Mouse (Mus musculus) neural tube, embryonic 11.5 days (tissue): ENCODE measurements around the gene Exd1. TPM values are rescaled to one million over a fixed set of nuclear protein-coding genes. Genes with fewer than 3 reads are reported as not detected.

Source experiments
- ATAC-seq: fragments of 200-750 bp; cut with Nextera tagmentation; 2 replicates; pipeline ENCODE4 v1.8.0; 2017; ENCODE audit warnings: moderate number of reproducible peaks, mild to moderate bottlenecking, moderate TSS enrichment, moderate library complexity; ENCODE audit not compliant: insufficient read depth, low FRiP score, low TSS enrichment
- DNase-seq: peaks from one replicate; pipeline ENCODE4 v3.0.0-alpha.2; 2015; ENCODE audit warnings: low spot score
- H3K27ac ChIP-seq: fragments of 300-500 bp; sonication (generic); 2 replicates; pipeline ENCODE4 v1.5.1; 2014; ENCODE audit warnings: low read depth, mild to moderate bottlenecking, low read length
- H3K27me3 ChIP-seq: fragments of 300-500 bp; sonication (generic); 2 replicates; pipeline ENCODE4 v1.6.1; 2014; ENCODE audit warnings: mild to moderate bottlenecking, low read length, mixed read lengths; ENCODE audit not compliant: control insufficient read depth, insufficient read depth
- H3K36me3 ChIP-seq: fragments of 300-500 bp; sonication (generic); 2 replicates; pipeline ENCODE4 v1.6.1; 2014; ENCODE audit warnings: mild to moderate bottlenecking, low read length, moderate library complexity, mixed read lengths; ENCODE audit not compliant: control insufficient read depth, insufficient read depth
- H3K4me1 ChIP-seq: fragments of 300-500 bp; sonication (generic); 2 replicates; pipeline ENCODE4 v1.6.1; 2014; ENCODE audit warnings: low read length, mixed read lengths; ENCODE audit not compliant: control insufficient read depth, insufficient read depth
- H3K4me2 ChIP-seq: fragments of 300-500 bp; sonication (generic); 2 replicates; pipeline ENCODE4 v1.6.1; 2014; ENCODE audit warnings: low read depth, mild to moderate bottlenecking, moderate library complexity
- H3K4me3 ChIP-seq: fragments of 300-500 bp; sonication (generic); 2 replicates; pipeline ENCODE4 v1.5.1; 2014; ENCODE audit warnings: low read depth, low read length
- H3K9ac ChIP-seq: fragments of 300-500 bp; sonication (generic); 2 replicates; pipeline ENCODE4 v1.6.1; 2014; ENCODE audit warnings: mild to moderate bottlenecking, low read length
- H3K9me3 ChIP-seq: fragments of 300-500 bp; sonication (generic); 2 replicates; pipeline ENCODE4 v1.6.1; 2016; ENCODE audit warnings: low read length; ENCODE audit not compliant: control insufficient read depth
- WGBS: fragments of 180-500 bp; shearing (Covaris S2); extraction: QIAGEN DNeasy Blood & Tissue Kit; methylation state at CpG from one replicate; pipeline ENCODE4 v1.1.7; 2014; 5-methylcytosine and 5-hydroxymethylcytosine counted together
- polyA plus RNA-seq: library from polyadenylated mRNA; unstranded; fragments of >200 nt; fragmentation: Nextera tagmentation; extraction: Ambion mirVana; gene quantifications from 2 replicates; pipeline ENCODE4 v1.2.1, GENCODE M21; 2014

Exd1 gene
- polyA plus RNA-seq, 1 experiment from 2014 or later = 0.57 TPM

DNA sequence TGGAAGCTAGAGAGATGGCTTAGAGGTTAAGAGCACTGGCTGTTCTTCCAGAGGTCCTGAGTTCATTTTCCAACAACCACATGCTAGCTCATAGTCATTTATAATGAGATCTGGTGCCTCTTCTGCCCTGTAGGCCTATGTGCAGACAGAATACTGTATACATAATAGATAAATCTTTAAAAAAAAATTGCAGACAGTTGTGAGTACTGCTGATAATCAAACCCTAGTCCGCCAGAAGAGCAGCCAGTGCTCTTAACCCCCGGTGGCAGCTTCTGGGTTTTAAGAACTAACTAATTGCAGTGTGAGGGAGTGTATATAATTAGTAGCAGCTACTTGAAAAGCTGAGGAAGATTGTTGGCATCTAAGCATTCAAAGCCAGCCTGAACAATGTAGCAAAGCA, 36.0 kb upstream of the Exd1 start:
- no peaks in the 10 kb centered on the region for H3K27me3 ChIP-seq

DNA sequence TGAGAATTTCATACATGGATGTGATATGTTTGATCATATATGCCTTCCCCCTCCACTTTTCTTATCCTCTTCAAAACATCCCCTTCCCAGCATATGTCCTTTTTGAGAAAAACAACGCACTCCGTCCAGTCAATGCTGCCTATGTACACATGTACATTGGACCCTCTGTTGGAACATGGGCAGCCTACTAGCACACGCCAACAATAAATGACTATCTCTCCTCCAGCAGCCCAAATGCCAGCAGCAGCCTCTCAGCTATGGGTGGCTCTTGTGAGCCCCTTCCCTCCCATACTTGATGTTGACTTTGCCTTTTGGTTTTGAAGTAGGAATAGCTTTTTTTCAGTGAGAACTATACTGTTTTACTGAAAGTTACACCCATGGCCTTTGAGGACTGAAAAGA, 34.1 kb upstream of the Exd1 start:
- H3K9me3 ChIP-seq = no peaks in the 10 kb centered on the region
- H3K4me1 ChIP-seq = no peaks in the 10 kb centered on the region
- H3K27ac ChIP-seq = no peak overlapping the region
- ATAC-seq (no peak), DNase-seq (no peak)
- WGBS = 93% methylated on average over 3 of the region's 3 CpGs
- H3K9ac ChIP-seq = no peak overlapping the region
- H3K27me3 ChIP-seq = no peaks in the 10 kb centered on the region
- H3K36me3 ChIP-seq = no peaks in the 10 kb centered on the region
- no peak overlapping the region for H3K4me2 ChIP-seq
- H3K4me3 ChIP-seq = no peak overlapping the region

More for the DNA sequence above, 36.0 kb upstream of the Exd1 start:
- DNase-seq (no peak), ATAC-seq (no peak)
- no peaks in the 10 kb centered on the region for H3K4me1 ChIP-seq
- no peak overlapping the region for H3K27ac ChIP-seq
- WGBS = 80% methylated on average over 2 of the region's 2 CpGs
- H3K9me3 ChIP-seq = no peaks in the 10 kb centered on the region
- no peak overlapping the region for H3K9ac ChIP-seq
- no peak overlapping the region for H3K4me2 ChIP-seq
- no peaks in the 10 kb centered on the region for H3K36me3 ChIP-seq
- no peak overlapping the region for H3K4me3 ChIP-seq

GRCm38 (mm10) chr2:119572471-119572870, 25.0 kb upstream of the Exd1 start:
- no peak overlapping the region for H3K4me2 ChIP-seq
- H3K27me3 ChIP-seq = no peaks in the 10 kb centered on the region
- no peak overlapping the region for H3K9ac ChIP-seq
- no peak overlapping the region for H3K4me3 ChIP-seq
- DNase-seq (no peak), ATAC-seq (no peak)
- H3K9me3 ChIP-seq = no peaks in the 10 kb centered on the region
- no peak overlapping the region for H3K27ac ChIP-seq
- WGBS = 100% methylated on average over 1 of the region's 1 CpGs
- no peaks in the 10 kb centered on the region for H3K4me1 ChIP-seq
- H3K36me3 ChIP-seq = no peaks in the 10 kb centered on the region

DNA sequence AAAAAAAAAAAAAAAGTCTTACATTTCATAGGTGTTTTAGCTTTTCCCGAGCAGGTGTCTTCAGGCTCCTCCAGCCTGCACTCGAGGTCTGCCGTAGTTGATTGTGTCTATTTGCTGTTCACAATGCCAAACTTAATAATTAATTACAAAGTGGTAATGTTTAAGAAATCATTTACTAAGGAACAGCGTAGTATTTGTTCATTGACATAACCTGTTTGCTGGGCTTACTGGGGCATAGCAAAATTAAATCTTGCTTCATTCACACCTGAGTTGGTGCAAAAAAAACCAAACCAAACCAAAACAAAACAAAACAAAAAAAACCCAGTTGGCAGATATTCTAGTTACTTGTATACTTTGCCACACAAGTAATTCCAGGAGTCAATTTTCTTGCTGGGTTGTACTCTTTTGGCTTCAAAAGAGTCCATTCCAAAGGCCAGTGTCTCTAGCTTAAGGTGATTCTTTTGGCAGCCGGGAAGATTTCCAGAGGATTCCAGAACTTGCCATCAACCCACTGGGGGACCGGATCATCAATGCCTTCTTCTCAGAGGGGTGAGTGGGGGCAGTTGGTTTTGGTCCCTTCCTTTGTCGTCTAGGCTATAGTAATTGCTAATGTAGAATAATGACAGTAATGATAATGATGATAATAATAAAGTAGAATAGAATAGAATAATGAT, 18.9 kb upstream of the Exd1 start:
- Histone ChIP-seq H3K36me3 (no peaks in the 10 kb centered on the region), H3K9me3 (no peaks in the 10 kb centered on the region), H3K4me2 (no peak overlapping the region), H3K27ac (no peak overlapping the region), H3K9ac (no peak overlapping the region), H3K27me3 (no peaks in the 10 kb centered on the region), H3K4me1 (no peaks in the 10 kb centered on the region), H3K4me3 (no peak overlapping the region)
- ATAC-seq = no peak
- WGBS = 87% methylated on average over 7 of the region's 7 CpGs
- DNase-seq = no peak

DNA sequence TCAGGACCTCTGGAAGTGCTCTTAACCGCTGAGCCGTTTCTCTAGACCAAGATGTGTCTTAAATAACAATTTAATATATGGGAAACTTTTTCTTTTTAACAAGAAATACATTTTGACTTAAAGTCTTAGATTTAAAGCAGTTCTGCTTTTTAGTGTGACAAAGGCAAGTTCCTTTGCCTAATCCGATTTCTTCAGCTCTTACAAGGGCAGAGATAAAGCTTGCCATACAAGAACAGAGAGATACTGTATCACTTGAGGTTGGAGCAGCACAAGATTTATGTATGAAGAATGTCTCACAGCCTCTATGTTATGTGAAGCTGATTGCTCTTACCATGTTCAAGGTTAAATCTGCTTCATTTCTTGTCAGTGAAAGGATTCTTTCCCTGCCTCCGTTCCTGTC, 17.9 kb upstream of the Exd1 start:
- Histone ChIP-seq H3K9ac (no peak overlapping the region), H3K27me3 (no peaks in the 10 kb centered on the region), H3K36me3 (no peaks in the 10 kb centered on the region), H3K9me3 (no peaks in the 10 kb centered on the region), H3K4me1 (no peaks in the 10 kb centered on the region), H3K27ac (no peak overlapping the region), H3K4me2 (no peak overlapping the region), H3K4me3 (no peak overlapping the region)
- ATAC-seq (no peak), DNase-seq (no peak)
- WGBS = 93% methylated on average over 4 of the region's 4 CpGs

GRCm38 (mm10) chr2:119561794-119562193, 14.4 kb upstream of the Exd1 start:
- no peak overlapping the region for H3K27ac ChIP-seq
- no peaks in the 10 kb centered on the region for H3K36me3 ChIP-seq
- no peak overlapping the region for H3K4me2 ChIP-seq
- H3K4me3 ChIP-seq = no peak overlapping the region
- no peaks in the 10 kb centered on the region for H3K9me3 ChIP-seq
- WGBS = 93% methylated on average over 3 of the region's 3 CpGs
- H3K9ac ChIP-seq = no peak overlapping the region
- no peaks in the 10 kb centered on the region for H3K27me3 ChIP-seq
- ATAC-seq (no peak), DNase-seq (no peak)
- H3K4me1 ChIP-seq = no peaks in the 10 kb centered on the region

DNA sequence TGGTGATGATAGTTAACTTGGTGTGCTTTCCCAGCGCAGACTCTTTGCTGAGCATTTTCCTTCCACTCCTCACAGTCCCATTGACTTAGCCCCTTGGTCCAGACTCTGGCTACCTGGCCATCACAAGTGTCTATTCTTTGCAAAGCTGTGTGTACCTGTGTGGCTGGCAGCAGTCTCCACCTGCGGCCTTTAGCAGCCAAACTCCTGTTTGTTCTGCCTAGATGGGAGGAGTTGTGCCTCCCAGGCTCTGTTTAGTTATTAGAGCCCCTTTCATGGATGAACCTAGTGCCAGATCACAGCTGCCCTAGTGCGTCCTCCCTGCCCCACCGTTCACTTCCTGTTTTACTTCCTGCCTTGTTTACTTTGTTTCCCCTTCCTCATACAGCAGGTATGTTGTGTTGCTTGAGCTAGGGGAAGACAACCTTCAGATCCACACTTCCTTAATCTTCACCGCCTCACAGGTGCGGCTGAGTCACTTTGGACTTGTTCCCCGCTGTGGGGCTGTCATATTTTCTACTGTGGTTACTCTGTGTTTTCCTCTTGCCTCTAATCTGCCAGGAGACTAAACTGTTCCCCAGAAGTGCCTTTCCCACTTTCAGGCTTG, 11.4 kb upstream of the Exd1 start:
- no peak for DNase-seq
- no peak overlapping the region for H3K27ac ChIP-seq
- H3K4me1 ChIP-seq = no peaks in the 10 kb centered on the region
- H3K9ac ChIP-seq = no peak overlapping the region
- H3K9me3 ChIP-seq = no peaks in the 10 kb centered on the region
- WGBS = 80% methylated on average over 7 of the region's 7 CpGs
- no peaks in the 10 kb centered on the region for H3K27me3 ChIP-seq
- H3K4me3 ChIP-seq = no peak overlapping the region
- no peak overlapping the region for H3K4me2 ChIP-seq
- no peak for ATAC-seq
- no peaks in the 10 kb centered on the region for H3K36me3 ChIP-seq

GRCm38 (mm10) chr2:119558039-119558438, 10.6 kb upstream of the Exd1 start:
- Histone ChIP-seq H3K27me3 (no peaks in the 10 kb centered on the region), H3K36me3 (no peaks in the 10 kb centered on the region), H3K4me2 (no peak overlapping the region), H3K4me3 (no peak overlapping the region), H3K9ac (no peak overlapping the region), H3K9me3 (no peaks in the 10 kb centered on the region), H3K4me1 (no peaks in the 10 kb centered on the region), H3K27ac (no peak overlapping the region)
- ATAC-seq (no peak), DNase-seq (no peak)
- WGBS = 91% methylated on average over 3 of the region's 3 CpGs

DNA sequence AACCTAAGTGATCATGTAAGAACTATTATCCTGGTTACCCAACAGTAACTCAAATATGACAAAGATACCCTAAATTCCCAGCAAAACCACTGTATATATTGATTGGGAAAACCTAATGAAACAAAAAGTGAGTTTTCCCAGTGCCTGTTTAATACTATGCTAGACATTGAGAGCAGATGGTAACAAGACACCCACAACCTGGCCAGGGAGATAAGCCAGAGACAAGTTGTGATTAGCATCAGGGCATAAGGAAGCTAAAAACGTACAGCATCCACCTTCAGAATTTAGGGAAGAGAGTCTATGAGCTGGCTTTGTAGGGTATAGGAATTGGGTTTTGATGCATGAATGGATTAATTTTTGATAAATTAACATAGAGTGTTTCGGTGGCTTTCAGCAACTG, 2.3 kb upstream of the Exd1 start:
- DNase-seq = no peak

More for the DNA sequence above, 2.3 kb upstream of the Exd1 start:
- no peaks in the 10 kb centered on the region for H3K36me3 ChIP-seq
- no peak overlapping the region for H3K9ac ChIP-seq
- H3K27me3 ChIP-seq = no peaks in the 10 kb centered on the region
- H3K4me3 ChIP-seq = no peak overlapping the region
- H3K27ac ChIP-seq = no peak overlapping the region
- no peaks in the 10 kb centered on the region for H3K9me3 ChIP-seq
- H3K4me1 ChIP-seq = peaks cover 6% of the 10 kb centered on the region; the same call in 1 of the 2 replicates
- ATAC-seq = no peak
- H3K4me2 ChIP-seq = no peak overlapping the region
- 85% methylated on average over 2 of the region's 2 CpGs for WGBS
